Mouse (Mus musculus): ENCODE measurements at regions not wholly inside any gene's neighbourhood (a gene's known extent, or its start where the extent isn't known, plus 50 kb on each side); places are given as distances from the start of the nearest gene placed in this dataset.
"Not testable (repeated sequence)": the region's sequence is repeated elsewhere in the genome, so short reads cannot be mapped to it uniquely, and the experiment has no call there.

DNA sequence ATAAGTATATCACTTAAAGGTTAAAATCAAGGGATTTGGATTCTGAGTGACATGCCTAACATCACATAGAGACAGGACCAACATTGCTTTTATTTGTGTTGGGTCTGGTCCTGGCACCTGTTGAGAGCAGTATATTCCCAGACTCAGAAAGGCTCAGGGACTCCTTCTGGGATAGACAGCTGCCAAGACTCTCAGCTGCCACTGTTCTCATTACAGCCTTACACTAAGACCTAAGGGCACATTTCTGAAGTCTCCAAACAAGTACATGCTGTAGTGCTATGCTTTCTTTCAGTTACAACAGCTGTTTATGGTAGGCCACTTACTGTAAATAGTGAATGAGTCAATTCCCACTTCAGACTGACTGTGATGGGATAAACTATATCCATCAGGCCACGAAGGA lies 77.7 kb upstream of the Fam13a start:
- DNase-seq, result no peak

DNA sequence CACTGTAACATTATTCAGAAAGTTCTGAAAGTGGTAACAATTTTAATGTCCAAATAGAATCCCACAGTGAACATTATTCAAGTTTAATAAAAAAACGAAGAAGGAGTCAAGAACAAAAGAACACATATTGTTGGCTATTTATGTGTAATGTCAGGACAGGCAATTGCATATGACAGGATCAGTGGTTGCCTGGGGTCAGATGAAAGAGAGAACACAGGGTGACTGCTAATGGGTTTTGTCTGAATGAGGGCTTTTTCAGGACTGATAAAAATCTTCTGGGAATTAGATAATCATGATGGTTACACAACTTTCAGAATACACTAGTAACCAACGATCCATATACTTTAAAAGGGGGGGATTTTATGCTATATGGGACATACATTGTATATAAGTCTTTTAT lies 79.6 kb upstream of the Fam13a start:
- DNase-seq, result no peak

DNA sequence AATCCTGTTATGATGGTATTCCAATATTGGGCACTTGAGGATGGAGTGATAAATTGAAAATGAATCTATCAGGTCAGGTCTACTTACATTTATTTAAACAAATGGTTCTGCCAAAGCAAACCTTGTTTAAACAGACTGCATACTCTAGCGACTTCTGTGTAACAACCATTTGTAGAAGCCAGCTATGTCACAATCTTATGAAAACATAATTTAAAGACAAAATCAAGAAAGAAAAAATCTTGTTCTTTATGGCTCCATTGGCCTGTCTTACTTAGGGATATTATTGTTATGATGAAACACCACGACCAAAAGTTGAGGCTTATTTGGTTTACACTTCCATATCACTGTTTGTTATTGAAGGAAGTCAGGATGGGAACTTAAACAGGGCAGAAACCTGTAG lies 80.1 kb upstream of the Fam13a start:
- no peak for DNase-seq

DNA sequence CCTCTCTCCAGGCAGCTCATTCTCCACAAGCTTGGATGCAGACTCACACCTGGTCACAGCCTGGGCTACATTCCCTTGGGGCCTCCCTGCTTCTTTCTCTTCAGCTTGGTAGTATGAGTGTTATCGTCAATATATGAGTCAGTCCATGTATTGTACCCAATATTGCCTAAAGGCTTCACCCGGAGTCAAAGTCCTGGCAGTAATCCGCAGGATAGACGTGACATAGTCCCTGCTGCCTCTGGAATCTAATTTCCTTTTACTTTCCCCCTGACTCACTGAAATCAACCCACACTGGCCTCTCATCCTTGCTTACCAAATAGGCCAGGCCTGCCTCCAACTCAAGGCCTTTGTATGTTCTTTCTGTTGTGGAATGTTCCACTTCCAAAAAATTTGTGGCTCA lies 83.8 kb upstream of the Fam13a start:
- no peak for DNase-seq

DNA sequence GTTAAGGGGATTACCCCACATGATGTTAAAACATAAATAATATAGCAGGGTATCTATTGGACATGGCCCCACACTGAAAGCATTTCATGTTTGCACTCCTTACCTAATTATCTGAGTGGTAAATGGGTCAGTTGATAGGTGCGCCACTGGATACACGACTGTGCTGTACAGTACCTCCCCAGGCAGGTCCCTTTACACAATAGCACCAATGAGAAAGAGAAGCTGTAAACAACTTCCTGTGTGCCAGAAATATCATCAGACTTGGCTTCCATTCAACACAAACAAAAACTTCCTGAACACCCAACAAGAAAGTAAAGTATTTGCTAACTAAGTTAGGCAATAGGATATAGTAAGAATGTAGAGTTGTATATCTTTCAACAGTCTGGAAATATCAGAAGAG lies 76.3 kb upstream of the Tigd2 start:
- DNase-seq, result no peak

DNA sequence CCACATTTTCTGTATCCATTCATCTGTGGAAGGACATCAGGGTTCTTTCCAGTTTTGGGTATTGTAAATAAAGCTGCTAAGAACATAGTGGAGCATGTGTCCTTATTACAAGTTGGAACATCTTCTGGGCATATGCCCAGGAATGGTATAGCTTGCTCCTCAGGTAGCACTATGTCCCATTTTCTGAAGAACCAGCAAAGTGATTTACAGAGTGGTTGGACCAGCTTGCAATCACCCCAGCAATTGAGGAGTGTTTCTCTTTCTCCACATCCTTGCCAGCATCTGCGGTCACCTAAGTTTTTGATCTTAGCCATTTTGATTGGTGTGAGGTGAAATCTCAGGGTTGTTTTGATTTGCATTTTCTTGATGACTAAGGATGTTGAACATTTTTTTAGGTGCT lies 74.9 kb upstream of the Tigd2 start:
- DNase-seq, result not testable (repeated sequence)

DNA sequence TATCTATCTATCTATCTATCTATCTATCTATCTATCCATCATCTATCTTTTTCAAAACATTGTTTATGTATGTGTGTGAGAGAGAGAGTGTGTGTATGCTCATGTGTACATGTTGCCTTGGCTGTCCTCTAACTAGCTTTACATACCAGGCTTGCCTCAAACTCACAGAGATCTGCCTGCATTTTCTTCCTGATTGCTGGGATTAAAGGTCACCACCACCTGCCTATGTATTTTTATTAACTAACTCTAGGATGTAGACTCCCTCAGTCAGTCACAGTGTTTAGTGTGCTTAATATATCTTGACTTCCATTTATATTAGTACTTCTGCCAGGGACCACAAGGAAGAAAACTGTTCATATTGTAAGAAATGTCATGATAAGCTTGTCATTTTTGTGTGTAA lies 69.0 kb upstream of the Tigd2 start:
- DNase-seq, result no peak

DNA sequence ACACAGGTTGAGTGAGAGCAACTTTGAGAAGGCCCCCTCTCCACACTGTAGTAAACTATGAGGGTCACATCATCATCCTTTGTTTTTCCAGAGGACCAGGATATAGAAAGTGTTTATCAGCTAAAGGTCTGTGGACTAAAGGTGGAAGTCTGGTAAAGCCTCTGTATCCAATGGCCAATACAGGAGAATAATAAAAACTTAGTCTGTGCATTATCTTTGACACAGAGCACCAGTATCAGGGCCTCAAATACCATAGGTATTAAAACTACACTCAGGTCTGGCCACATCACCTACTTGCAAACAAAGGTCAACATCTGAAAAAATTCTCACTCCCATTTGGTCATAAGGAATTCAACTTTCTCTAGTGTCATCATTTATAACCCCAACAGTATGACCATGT lies 66.6 kb upstream of the Tigd2 start:
- DNase-seq, result no peak

DNA sequence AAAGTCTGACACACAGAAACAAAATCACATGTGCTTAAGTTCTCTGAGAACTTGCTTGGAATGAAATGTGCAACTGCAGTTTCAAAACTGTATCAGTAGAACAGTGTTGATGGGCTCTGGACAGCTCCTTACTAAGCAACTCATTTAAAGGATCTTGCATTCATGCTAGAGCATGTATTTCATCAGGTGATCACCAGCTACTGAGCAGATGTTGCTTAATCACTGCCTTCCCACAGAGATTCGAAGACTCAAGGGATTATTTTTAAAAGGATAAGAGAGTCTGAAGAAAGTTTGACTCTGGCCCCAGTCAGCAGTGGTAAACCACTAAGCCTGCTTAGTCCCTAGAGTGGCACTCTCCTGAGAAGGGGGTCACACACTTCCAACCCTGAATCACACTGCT lies 61.2 kb upstream of the Tigd2 start:
- DNase-seq, result peak; percentile 1

DNA sequence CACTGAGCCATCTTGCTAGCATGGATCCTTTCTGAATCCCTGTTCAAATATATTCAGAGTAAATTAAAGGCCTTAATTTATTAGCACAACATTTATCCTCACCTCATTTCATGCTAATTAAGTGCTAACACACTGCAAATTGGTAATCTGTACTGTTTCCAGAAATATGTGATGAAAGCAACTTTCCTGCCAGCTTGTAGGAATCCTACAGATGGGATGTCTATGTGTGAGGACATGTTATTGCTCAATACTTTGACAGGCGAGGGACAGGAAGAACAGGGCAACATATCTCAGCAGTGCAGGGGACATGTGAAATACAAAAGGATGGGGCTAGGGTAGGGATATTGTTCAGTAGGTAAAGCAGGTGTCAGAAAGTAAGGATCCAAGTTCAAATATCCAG lies 53.0 kb upstream of the Tigd2 start:
- DNase-seq, result no peak

Measured in adrenal gland, adult 2 months (tissue).